Mouse (Mus musculus): ENCODE measurements around the gene Odf4.

DNA sequence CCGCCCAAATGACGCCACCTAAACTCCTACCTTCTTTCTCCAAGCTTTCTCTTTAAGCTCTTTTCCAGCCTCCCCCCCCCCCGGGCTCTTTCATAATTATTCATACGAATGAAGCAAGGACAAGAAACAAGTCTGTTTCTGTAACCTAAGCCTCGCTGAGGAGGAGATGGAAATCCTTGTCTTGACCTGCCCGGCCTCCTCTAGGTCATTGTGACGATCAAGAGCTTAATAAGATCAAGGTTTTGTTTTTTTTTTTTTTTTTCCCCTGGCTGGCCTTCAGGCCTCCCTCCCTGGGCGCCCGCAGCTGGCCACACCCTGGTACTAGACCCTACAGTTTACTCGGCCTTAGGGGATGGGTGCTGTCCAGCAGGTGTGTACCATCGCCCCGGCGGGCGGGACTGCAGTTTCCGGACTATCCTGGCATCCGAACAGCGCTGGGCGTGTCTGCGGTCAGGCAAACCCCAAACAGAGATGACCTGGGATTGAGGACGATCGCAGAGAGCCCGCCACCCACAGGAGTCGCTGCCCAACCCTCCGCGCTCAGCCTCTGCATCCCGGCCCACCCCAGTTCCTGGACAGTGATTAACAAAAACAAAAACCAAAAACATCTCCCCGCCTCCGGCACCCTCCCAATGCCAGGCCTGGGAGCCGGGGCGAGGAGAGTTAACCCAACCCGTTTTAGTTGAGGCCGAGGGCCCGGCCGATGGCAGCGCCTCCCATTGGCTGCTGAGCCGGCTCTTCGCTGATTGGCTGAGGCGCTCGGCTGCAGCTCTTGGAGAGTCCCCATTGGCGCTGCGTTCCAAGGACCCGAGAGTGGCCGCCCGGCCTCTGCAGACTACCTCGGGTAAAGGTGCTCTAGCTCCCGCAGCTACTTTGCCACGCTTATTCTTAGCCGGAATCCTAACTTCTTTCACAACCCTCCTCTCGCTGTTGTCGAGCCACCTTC is 40.7 kb upstream of the Odf4 start, which contains the start of gene Slc25a35:
- TF ChIP-seq CTCF (IDR thresholded peaks at IDR 0.05; ENCODE audit: borderline replicate concordance, extremely low read depth, insufficient read depth, insufficient read length) (no peak), POLR2A (IDR thresholded peaks at IDR 0.05; ENCODE audit: borderline replicate concordance, extremely low read depth, insufficient read depth, insufficient read length, poor library complexity, severe bottlenecking) (peak; percentile 30; the same call in 1 of the 2 replicates)
